Mouse (Mus musculus): ENCODE data around the gene Tmed8.

DNA sequence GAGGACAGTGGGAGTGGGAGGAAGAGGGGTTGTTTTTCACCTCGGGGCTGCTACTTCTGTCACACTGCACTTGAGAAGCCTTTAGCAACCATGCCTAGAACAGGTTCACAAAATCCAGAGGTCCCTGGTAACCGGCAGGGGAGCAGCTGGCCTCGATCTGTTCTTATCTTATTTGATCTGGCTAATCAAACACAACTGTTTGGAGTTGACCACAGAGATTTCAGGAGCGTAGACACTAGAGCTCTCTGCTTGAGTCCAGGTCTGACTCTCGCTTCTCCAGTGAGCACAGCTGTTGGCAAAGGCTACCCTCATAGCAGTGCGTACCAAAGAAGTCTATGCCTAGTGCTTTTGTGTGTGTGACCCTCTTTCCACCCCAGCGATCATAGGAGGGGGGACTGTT lies 42.2 kb downstream of the Tmed8 start:
- TF ChIP-seq CTCF (IDR thresholded peaks at IDR 0.05; ENCODE audit: low read depth, low read length) (no peak), POLR2A (IDR thresholded peaks at IDR 0.05; ENCODE audit: borderline replicate concordance, low read depth, low read length) (no peak)
